Mouse (Mus musculus) MEL (cell line): ENCODE results near the gene Spats2. TPM values are rescaled to one million over a fixed set of nuclear protein-coding genes. Genes with fewer than 3 reads are reported as not detected.

Experiments
- DNase-seq: peaks from one replicate; pipeline ENCODE4 v3.0.0; 2011; ENCODE audit warnings: low read depth, low spot score
- H3K27ac ChIP-seq: 2 replicates; pipeline ENCODE4 v1.5.1; 2012; ENCODE audit warnings: low read depth, mild to moderate bottlenecking, control low read depth, low read length, moderate library complexity; ENCODE audit not compliant: control insufficient read depth
- H3K27me3 ChIP-seq, 2 experiments: fragments of 150-350 bp in 1 of 2; sonication (generic) in 1 of 2; 2 replicates each; pipeline ENCODE4 v1.6.1; 2012; ENCODE audit warnings: low read length in 2 of 2, mild to moderate bottlenecking in 2 of 2, improper control_type of control experiment in 1 of 2, moderate library complexity in 1 of 2; ENCODE audit not compliant: insufficient read depth in 2 of 2, control insufficient read depth in 1 of 2
- H3K36me3 ChIP-seq, 2 experiments: 2 replicates each; pipeline ENCODE4 v1.6.1; 2012 to 2014; ENCODE audit warnings: low read length in 2 of 2, improper control_type of control experiment in 1 of 2, inconsistent platforms in 1 of 2, mild to moderate bottlenecking in 1 of 2; ENCODE audit not compliant: insufficient read depth in 2 of 2, control insufficient read depth in 1 of 2
- H3K4me1 ChIP-seq, 2 experiments: fragments of 150-350 bp in 1 of 2; sonication (generic) in 1 of 2; 2 replicates each; pipeline ENCODE4 v1.6.1; 2012; ENCODE audit warnings: low read length in 2 of 2, improper control_type of control experiment in 1 of 2, mild to moderate bottlenecking in 1 of 2; ENCODE audit not compliant: insufficient read depth in 2 of 2, control insufficient read depth in 1 of 2
- H3K4me3 ChIP-seq, 2 experiments: fragments of 150-350 bp in 1 of 2; sonication (generic) in 1 of 2; 2 replicates each; pipeline ENCODE4 v1.5.1; 2012; ENCODE audit warnings: low read depth in 2 of 2, low read length in 2 of 2, mild to moderate bottlenecking in 2 of 2, moderate library complexity in 2 of 2, control low read depth in 1 of 2, improper control_type of control experiment in 1 of 2; ENCODE audit not compliant: control insufficient read depth in 1 of 2, insufficient read depth in 1 of 2
- H3K79me2 ChIP-seq: 2 replicates; pipeline ENCODE4 v1.6.1; 2012; ENCODE audit warnings: mild to moderate bottlenecking, low read length, moderate library complexity; ENCODE audit not compliant: control insufficient read depth, poor library complexity, insufficient read depth
- H3K9ac ChIP-seq: 2 replicates; pipeline ENCODE4 v1.6.1; 2012; ENCODE audit warnings: low read depth, mild to moderate bottlenecking, control low read depth, low read length, moderate library complexity; ENCODE audit not compliant: control insufficient read depth, poor library complexity, severe bottlenecking
- H3K9me3 ChIP-seq: fragments of 150-350 bp; sonication (generic); replicated peaks from 2 replicates; pipeline ENCODE4 v1.6.1; 2012; ENCODE audit warnings: mild to moderate bottlenecking, low read length, improper control_type of control experiment, moderate library complexity; ENCODE audit not compliant: insufficient read depth
- BHLHE40 ChIP-seq: IDR thresholded peaks from 2 replicates; pipeline ENCODE4 v1.6.1; 2012; ENCODE audit warnings: low read depth, mild to moderate bottlenecking, inconsistent platforms, low read length, improper control_type of control experiment, borderline replicate concordance
- CHD2 ChIP-seq: IDR thresholded peaks from 2 replicates; pipeline ENCODE4 v1.6.1; 2011; ENCODE audit warnings: low read length, improper control_type of control experiment
- CTCF ChIP-seq, 3 experiments: IDR thresholded peaks in 2 of 3; conservative IDR thresholded peaks in 1 of 3; 2 replicates each; pipeline ENCODE4 v1.5.1; 2011 to 2012; ENCODE audit warnings: low read length in 3 of 3, low read depth in 2 of 3, mild to moderate bottlenecking in 2 of 3, improper control_type of control experiment in 1 of 3, inconsistent platforms in 1 of 3, mixed read lengths in 1 of 3, moderate library complexity in 1 of 3; ENCODE audit not compliant: control insufficient read depth in 1 of 3, insufficient read depth in 1 of 3, poor library complexity in 1 of 3, severe bottlenecking in 1 of 3
- ELF1 ChIP-seq: IDR thresholded peaks from 2 replicates; pipeline ENCODE4 v1.6.1; 2014; ENCODE audit warnings: low read depth, mild to moderate bottlenecking, inconsistent platforms, low read length, improper control_type of control experiment, moderate library complexity
- GABPA ChIP-seq: IDR thresholded peaks from 2 replicates; pipeline ENCODE4 v1.6.1; 2012; ENCODE audit warnings: low read depth, mild to moderate bottlenecking, inconsistent platforms, low read length, improper control_type of control experiment, moderate library complexity
- GATA1 ChIP-seq: IDR thresholded peaks from 2 replicates; pipeline ENCODE4 v1.6.1; 2011; ENCODE audit warnings: low read depth, low read length, improper control_type of control experiment
- HCFC1 ChIP-seq: IDR thresholded peaks from 2 replicates; pipeline ENCODE4 v1.6.1; 2012; ENCODE audit warnings: low read depth, mild to moderate bottlenecking, inconsistent platforms, low read length, improper control_type of control experiment, moderate library complexity
- KAT2A ChIP-seq: conservative IDR thresholded peaks from 2 replicates; pipeline ENCODE4 v1.6.1; 2012; ENCODE audit warnings: low read depth, low read length, improper control_type of control experiment, inconsistent platforms
- MAX ChIP-seq: IDR thresholded peaks from 2 replicates; pipeline ENCODE4 v1.6.1; 2011; ENCODE audit warnings: low read length, improper control_type of control experiment
- NELFE ChIP-seq: IDR thresholded peaks from 2 replicates; pipeline ENCODE4 v1.6.1; 2011; ENCODE audit warnings: low read depth, low read length, improper control_type of control experiment
- NRF1 ChIP-seq: IDR thresholded peaks from 2 replicates; pipeline ENCODE4 v1.6.1; 2014; ENCODE audit warnings: low read depth, mild to moderate bottlenecking, inconsistent platforms, low read length, improper control_type of control experiment, moderate library complexity; ENCODE audit not compliant: poor library complexity, insufficient read depth, severe bottlenecking
- POLR2A ChIP-seq, 2 experiments: IDR thresholded peaks; 2 replicates each; pipeline ENCODE4 v1.6.1; 2011 to 2012; ENCODE audit warnings: low read length in 2 of 2, mild to moderate bottlenecking in 2 of 2, control low read depth in 1 of 2, improper control_type of control experiment in 1 of 2, low read depth in 1 of 2, moderate library complexity in 1 of 2; ENCODE audit not compliant: control insufficient read depth in 1 of 2, insufficient read depth in 1 of 2, poor library complexity in 1 of 2
- RAD21 ChIP-seq: IDR thresholded peaks from 2 replicates; pipeline ENCODE4 v1.6.1; 2011; ENCODE audit warnings: mild to moderate bottlenecking, low read depth, low read length, improper control_type of control experiment
- RCOR1 ChIP-seq: IDR thresholded peaks from 2 replicates; pipeline ENCODE4 v1.6.1; 2012; ENCODE audit warnings: low read depth, mild to moderate bottlenecking, inconsistent platforms, low read length, improper control_type of control experiment
- SIN3A ChIP-seq: IDR thresholded peaks from 2 replicates; pipeline ENCODE4 v1.6.1; 2012; ENCODE audit warnings: low read length, improper control_type of control experiment, inconsistent platforms
- SMC3 ChIP-seq: IDR thresholded peaks from 2 replicates; pipeline ENCODE4 v1.6.1; 2011; ENCODE audit warnings: low read depth, low read length, improper control_type of control experiment
- TAL1 ChIP-seq: IDR thresholded peaks from 2 replicates; pipeline ENCODE4 v1.6.1; 2012; ENCODE audit warnings: mild to moderate bottlenecking, inconsistent platforms, low read length, moderate library complexity, mixed read lengths
- TCF12 ChIP-seq: IDR thresholded peaks from 2 replicates; pipeline ENCODE4 v1.6.1; 2014; ENCODE audit warnings: low read depth, mild to moderate bottlenecking, inconsistent platforms, low read length, improper control_type of control experiment, moderate library complexity
- USF2 ChIP-seq, 2 experiments: IDR thresholded peaks; 2 replicates each; pipeline ENCODE4 v1.6.1; 2011 to 2012; ENCODE audit warnings: improper control_type of control experiment in 2 of 2, low read length in 2 of 2, borderline replicate concordance in 1 of 2, inconsistent platforms in 1 of 2, low read depth in 1 of 2, mild to moderate bottlenecking in 1 of 2; ENCODE audit not compliant: insufficient read depth in 1 of 2
- ZC3H11A ChIP-seq: IDR thresholded peaks from 2 replicates; pipeline ENCODE4 v1.6.1; 2012; ENCODE audit warnings: low read depth, mild to moderate bottlenecking, inconsistent platforms, low read length, improper control_type of control experiment
- ZKSCAN1 ChIP-seq: IDR thresholded peaks from 2 replicates; pipeline ENCODE4 v1.6.1; 2012; ENCODE audit warnings: low read depth, mild to moderate bottlenecking, inconsistent platforms, low read length, improper control_type of control experiment, moderate library complexity
- ZMIZ1 ChIP-seq: IDR thresholded peaks from 2 replicates; pipeline ENCODE4 v1.6.1; 2012; ENCODE audit warnings: low read depth, mild to moderate bottlenecking, inconsistent platforms, low read length, improper control_type of control experiment, moderate library complexity
- polyA plus RNA-seq, 2 experiments: library from polyadenylated mRNA; stranded (reverse) in 1 of 2; unstranded in 1 of 2; fragments of >175 nt in 1 of 2; fragments of >200 nt in 1 of 2; gene quantifications; 2 replicates each; pipeline versions ENCODE4 v1.2.1 to v1.2.4; 2012; ENCODE audit warnings: low replicate concordance in 2 of 2, low read depth in 1 of 2; ENCODE audit not compliant: insufficient read length in 2 of 2, insufficient read depth in 1 of 2, missing spikeins in 1 of 2
- total RNA-seq: library from RNA; depleted of rRNA; stranded (reverse); fragments of 300-350 nt; gene quantifications from 2 replicates; pipeline ENCODE4 v1.2.3, GENCODE M21; 2012

Gene Spats2
- total and polyA plus RNA-seq, 3 experiments: 8.2 to 24.5 TPM; not detected in 1

- Histone ChIP-seq H3K79me2 (peaks cover 8% of the 10 kb centered on the region), H3K4me1 (peaks cover 3 to 7% of the 10 kb centered on the region in 2 experiments), H3K27me3 (peaks cover 0 to 2% of the 10 kb centered on the region in 2 experiments; a peak in 2 of 4 replicates), H3K9me3 (no peaks in the 10 kb centered on the region), H3K9ac (peak overlapping the region; percentile 85)
- DNase-seq: peak; percentile 68
- TF ChIP-seq GABPA (no peak), GATA1 (no peak), ZC3H11A (no peak), TAL1 (no peak), POLR2A (IDR thresholded peaks at IDR 0.05; ENCODE audit: control insufficient read depth in 1 of 2, insufficient read depth in 1 of 2, low read depth in 1 of 2, low read length in 2 of 2, poor library complexity in 1 of 2) (peak; percentile 59 to 68; a peak in 2 of 4 replicates), NRF1 (peak; percentile 50; the same call in 1 of the 2 replicates), SIN3A (no peak), CTCF (IDR thresholded peaks at IDR 0.05 in 2 of 3, conservative IDR thresholded peaks at IDR 0.05 in 1 of 3; ENCODE audit: control insufficient read depth in 1 of 3, insufficient read depth in 1 of 3, low read depth in 2 of 3, low read length in 3 of 3, poor library complexity in 1 of 3, severe bottlenecking in 1 of 3) (no peak), TCF12 (0 out of 2 replicates have a peak, but pooled peaks have one; percentile 14), NELFE (peak; percentile 50)
- TF ChIP-seq, all 39 proteins: peak for 4
- peaks cover 0 to 13% of the 10 kb centered on the region in 2 experiments; a peak in 2 of 4 replicates for H3K36me3 ChIP-seq
- H3K27ac ChIP-seq: peak overlapping the region; percentile 26
- H3K4me3 ChIP-seq: peak overlapping the region; percentile 67 to 90
Measured at GRCm38 (mm10) chr15:99126081-99126815, 532 bp downstream of the Spats2 start.

GRCm38 (mm10) chr15:99126816-99127365 lies 1.2 kb downstream of the Spats2 start:
- Histone ChIP-seq H3K36me3 (peaks cover 0 to 13% of the 10 kb centered on the region in 2 experiments; a peak in 2 of 4 replicates), H3K27ac (no peak overlapping the region), H3K79me2 (peaks cover 8% of the 10 kb centered on the region), H3K9ac (peak overlapping the region; percentile 85), H3K4me3 (peak overlapping the region; percentile 67 to 89), H3K4me1 (peaks cover 3 to 7% of the 10 kb centered on the region in 2 experiments), H3K9me3 (no peaks in the 10 kb centered on the region), H3K27me3 (peaks cover 0 to 3% of the 10 kb centered on the region in 2 experiments; a peak in 2 of 4 replicates)
- peak; percentile 37 for DNase-seq
- TF ChIP-seq TCF12: no peak
- TF ChIP-seq MAX: no peak
- TF ChIP-seq ZC3H11A: no peak
- no peak for TF ChIP-seq RCOR1
- no peak for TF ChIP-seq NRF1
- TF ChIP-seq TAL1: no peak
- no peak for TF ChIP-seq HCFC1
- no peak for TF ChIP-seq GATA1
- no peak for TF ChIP-seq SIN3A
- no peak for TF ChIP-seq KAT2A
- no peak for TF ChIP-seq ELF1
- TF ChIP-seq BHLHE40: no peak
- TF ChIP-seq ZMIZ1: no peak
- no peak for TF ChIP-seq SMC3
- no peak for TF ChIP-seq CTCF (IDR thresholded peaks at IDR 0.05 in 2 of 3, conservative IDR thresholded peaks at IDR 0.05 in 1 of 3; ENCODE audit: control insufficient read depth in 1 of 3, insufficient read depth in 1 of 3, low read depth in 2 of 3, low read length in 3 of 3, poor library complexity in 1 of 3, severe bottlenecking in 1 of 3)
- TF ChIP-seq RAD21: no peak
- TF ChIP-seq USF2 (IDR thresholded peaks at IDR 0.05; ENCODE audit: borderline replicate concordance in 1 of 2, insufficient read depth in 1 of 2, low read depth in 1 of 2, low read length in 2 of 2): no peak
- TF ChIP-seq CHD2: no peak
- no peak for TF ChIP-seq ZKSCAN1
